Mouse (Mus musculus): ENCODE data around the gene Ccr4. TPM values are rescaled to one million over a fixed set of nuclear protein-coding genes. Genes with fewer than 3 reads are reported as not detected.
A peak's percentile ranks its signal among the peaks of the same experiment; 100 is the strongest.
"Not testable (repeated sequence)": the region's sequence is repeated elsewhere in the genome, so short reads cannot be mapped to it uniquely, and the experiment has no call there.

Gene Ccr4
- polyA plus RNA-seq, 1 experiment from 2014 or later, result 0.10 TPM

GRCm38 (mm10) chr9:114534747-114535517 is 30.2 kb upstream of the Ccr4 start:
- Histone ChIP-seq H3K27ac (replicated peaks) (peak overlapping the region; percentile 54), H3K27me3 (replicated peaks; ENCODE audit: low read depth, poor library complexity, severe bottlenecking) (no peaks in the 10 kb centered on the region), H3K4me1 (peaks cover 91% of the 10 kb centered on the region), H3K36me3 (replicated peaks) (no peaks in the 10 kb centered on the region), H3K4me3 (no peak overlapping the region), H3K9me3 (no peaks in the 10 kb centered on the region)
- 81% methylated on average over 9 of the region's 9 CpGs for WGBS
- no peak for DNase-seq (ENCODE audit: low spot score)

- Histone ChIP-seq H3K4me3 (no peak overlapping the region), H3K36me3 (replicated peaks) (no peaks in the 10 kb centered on the region), H3K27ac (replicated peaks) (0 out of 2 replicates have a peak overlapping the region, but pooled peaks have one; percentile 16), H3K9me3 (no peaks in the 10 kb centered on the region), H3K4me1 (peaks cover 91% of the 10 kb centered on the region), H3K27me3 (replicated peaks; ENCODE audit: low read depth, poor library complexity, severe bottlenecking) (no peaks in the 10 kb centered on the region)
- DNase-seq (ENCODE audit: low spot score), result no peak
- 72% methylated on average over 4 of the region's 4 CpGs for WGBS
Observed at GRCm38 (mm10) chr9:114533848-114534247, 29.1 kb upstream of the Ccr4 start.

GRCm38 (mm10) chr9:114531276-114531675 is 26.6 kb upstream of the Ccr4 start:
- WGBS, result 25% methylated on average over 11 of the region's 11 CpGs
- Histone ChIP-seq H3K4me3 (peak overlapping the region; percentile 32; the same call in 1 of the 2 replicates), H3K36me3 (replicated peaks) (no peaks in the 10 kb centered on the region), H3K9me3 (no peaks in the 10 kb centered on the region), H3K4me1 (peaks cover 91% of the 10 kb centered on the region), H3K27me3 (replicated peaks; ENCODE audit: low read depth, poor library complexity, severe bottlenecking) (no peaks in the 10 kb centered on the region), H3K27ac (replicated peaks) (peak overlapping the region; percentile 65)
- no peak for DNase-seq (ENCODE audit: low spot score)

GRCm38 (mm10) chr9:114528680-114529048 is 23.9 kb upstream of the Ccr4 start:
- peaks cover 87% of the 10 kb centered on the region for H3K4me1 ChIP-seq
- 44% methylated on average over 9 of the region's 9 CpGs for WGBS
- peaks cover 17% of the 10 kb centered on the region for H3K36me3 ChIP-seq (replicated peaks)
- H3K27me3 ChIP-seq (replicated peaks; ENCODE audit: low read depth, poor library complexity, severe bottlenecking), result no peaks in the 10 kb centered on the region
- peak overlapping the region; percentile 87 for H3K27ac ChIP-seq (replicated peaks)
- H3K4me3 ChIP-seq, result peak overlapping the region; percentile 38; the same call in 1 of the 2 replicates
- H3K9me3 ChIP-seq, result no peaks in the 10 kb centered on the region
- no peak for DNase-seq (ENCODE audit: low spot score)

GRCm38 (mm10) chr9:114527992-114528679 is 23.4 kb upstream of the Ccr4 start:
- Histone ChIP-seq H3K36me3 (replicated peaks) (peaks cover 21% of the 10 kb centered on the region), H3K4me3 (peak overlapping the region; percentile 38), H3K9me3 (no peaks in the 10 kb centered on the region), H3K4me1 (peaks cover 86% of the 10 kb centered on the region), H3K27me3 (replicated peaks; ENCODE audit: low read depth, poor library complexity, severe bottlenecking) (no peaks in the 10 kb centered on the region), H3K27ac (replicated peaks) (peak overlapping the region; percentile 87)
- 6% methylated on average over 17 of the region's 17 CpGs for WGBS
- peak; percentile 91 for DNase-seq (ENCODE audit: low spot score)

GRCm38 (mm10) chr9:114527085-114527484 is 22.4 kb upstream of the Ccr4 start:
- DNase-seq (ENCODE audit: low spot score), result peak; percentile 88
- under 1% methylated on average over 16 of the region's 16 CpGs for WGBS
- peak overlapping the region; percentile 87 for H3K27ac ChIP-seq (replicated peaks)
- H3K27me3 ChIP-seq (replicated peaks; ENCODE audit: low read depth, poor library complexity, severe bottlenecking), result no peaks in the 10 kb centered on the region
- H3K9me3 ChIP-seq, result no peaks in the 10 kb centered on the region
- peaks cover 31% of the 10 kb centered on the region for H3K36me3 ChIP-seq (replicated peaks)
- H3K4me1 ChIP-seq, result peaks cover 81% of the 10 kb centered on the region
- H3K4me3 ChIP-seq, result peak overlapping the region; percentile 49

GRCm38 (mm10) chr9:114526581-114526980 is 21.9 kb upstream of the Ccr4 start:
- Histone ChIP-seq H3K36me3 (replicated peaks) (peaks cover 35% of the 10 kb centered on the region), H3K27ac (replicated peaks) (peak overlapping the region; percentile 87), H3K4me1 (peaks cover 76% of the 10 kb centered on the region), H3K27me3 (replicated peaks; ENCODE audit: low read depth, poor library complexity, severe bottlenecking) (no peaks in the 10 kb centered on the region), H3K4me3 (peak overlapping the region; percentile 49), H3K9me3 (no peaks in the 10 kb centered on the region)
- WGBS, result 1% methylated on average over 8 of the region's 8 CpGs
- DNase-seq (ENCODE audit: low spot score), result peak; percentile 75

GRCm38 (mm10) chr9:114525891-114526290 is 21.2 kb upstream of the Ccr4 start:
- DNase-seq (ENCODE audit: low spot score), result no peak
- H3K27ac ChIP-seq (replicated peaks), result peak overlapping the region; percentile 87
- H3K9me3 ChIP-seq, result no peaks in the 10 kb centered on the region
- peaks cover 70% of the 10 kb centered on the region for H3K4me1 ChIP-seq
- H3K4me3 ChIP-seq, result peak overlapping the region; percentile 49
- no peaks in the 10 kb centered on the region for H3K27me3 ChIP-seq (replicated peaks; ENCODE audit: low read depth, poor library complexity, severe bottlenecking)
- peaks cover 38% of the 10 kb centered on the region for H3K36me3 ChIP-seq (replicated peaks)
- 7% methylated on average over 8 of the region's 8 CpGs for WGBS

GRCm38 (mm10) chr9:114525073-114525633 is 20.4 kb upstream of the Ccr4 start:
- no peaks in the 10 kb centered on the region for H3K27me3 ChIP-seq (replicated peaks; ENCODE audit: low read depth, poor library complexity, severe bottlenecking)
- H3K27ac ChIP-seq (replicated peaks), result peak overlapping the region; percentile 19; the same call in 1 of the 2 replicates

GRCm38 (mm10) chr9:114522501-114522900 is 17.8 kb upstream of the Ccr4 start:
- no peak overlapping the region for H3K27ac ChIP-seq (replicated peaks)
- 89% methylated on average over 9 of the region's 9 CpGs for WGBS
- no peak overlapping the region for H3K4me3 ChIP-seq
- H3K27me3 ChIP-seq (replicated peaks; ENCODE audit: low read depth, poor library complexity, severe bottlenecking), result no peaks in the 10 kb centered on the region
- DNase-seq (ENCODE audit: low spot score), result no peak
- H3K9me3 ChIP-seq, result no peaks in the 10 kb centered on the region
- H3K36me3 ChIP-seq (replicated peaks), result peaks cover 46% of the 10 kb centered on the region
- peaks cover 52% of the 10 kb centered on the region for H3K4me1 ChIP-seq

More at GRCm38 (mm10) chr9:114525073-114525633, 20.4 kb upstream of the Ccr4 start:
- Histone ChIP-seq H3K4me1 (peaks cover 62% of the 10 kb centered on the region), H3K9me3 (no peaks in the 10 kb centered on the region), H3K36me3 (replicated peaks) (peaks cover 39% of the 10 kb centered on the region), H3K4me3 (no peak overlapping the region)
- WGBS, result 82% methylated on average over 15 of the region's 15 CpGs
- DNase-seq (ENCODE audit: low spot score), result no peak

- Histone ChIP-seq H3K36me3 (replicated peaks) (peaks cover 50% of the 10 kb centered on the region), H3K27me3 (replicated peaks; ENCODE audit: low read depth, poor library complexity, severe bottlenecking) (no peaks in the 10 kb centered on the region), H3K4me3 (no peak overlapping the region), H3K9me3 (no peaks in the 10 kb centered on the region), H3K4me1 (peaks cover 48% of the 10 kb centered on the region), H3K27ac (replicated peaks) (no peak overlapping the region)
- DNase-seq (ENCODE audit: low spot score), result no peak
- WGBS, result 66% methylated on average over 5 of the region's 5 CpGs
Observed at GRCm38 (mm10) chr9:114522041-114522440, 17.3 kb upstream of the Ccr4 start.

GRCm38 (mm10) chr9:114520529-114520928 is 15.8 kb upstream of the Ccr4 start:
- not testable (repeated sequence) for H3K4me3 ChIP-seq; H3K27ac ChIP-seq (replicated peaks); DNase-seq (ENCODE audit: low spot score); H3K9me3 ChIP-seq; H3K27me3 ChIP-seq (replicated peaks; ENCODE audit: low read depth, poor library complexity, severe bottlenecking)
- WGBS, result 79% methylated on average over 4 of the region's 4 CpGs
- H3K36me3 ChIP-seq (replicated peaks), result peaks cover 66% of the 10 kb centered on the region
- H3K4me1 ChIP-seq, result peaks cover 35% of the 10 kb centered on the region
